Mouse (Mus musculus) megakaryocyte, embryonic 14.5 days (primary cell): ENCODE results near the gene Dnah11.

Experiments
- FLI1 ChIP-seq: IDR thresholded peaks from 2 replicates; pipeline ENCODE4 v1.6.1; 2012; ENCODE audit warnings: low read length, inconsistent platforms, mixed read lengths
- GATA1 ChIP-seq: IDR thresholded peaks from 3 replicates; pipeline ENCODE4 v1.6.1; 2012; ENCODE audit warnings: mixed read lengths, low read length, inconsistent platforms, borderline replicate concordance

DNA sequence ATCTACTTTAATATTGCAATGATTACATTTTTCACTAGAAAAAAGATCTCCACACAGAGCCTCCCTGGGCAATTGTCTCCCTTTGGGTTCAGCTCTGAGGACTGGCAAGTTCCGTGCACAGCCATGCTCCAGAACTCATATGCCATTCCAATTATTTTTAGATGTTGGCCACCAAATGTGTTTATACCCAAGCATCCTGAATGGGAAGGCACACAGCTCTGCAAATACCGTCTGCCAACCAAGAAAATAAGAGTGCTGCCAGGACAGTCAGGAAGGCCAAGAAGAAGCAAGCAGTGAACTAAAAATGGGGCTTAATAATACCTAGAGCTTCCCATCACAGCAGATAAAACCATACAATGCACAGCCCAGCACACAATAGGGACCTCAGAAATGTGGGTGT lies 156.6 kb downstream of the Dnah11 start:
- TF ChIP-seq GATA1 (no peak), FLI1 (no peak)
